Mouse (Mus musculus) megakaryocyte progenitor cell, adult 5-6 weeks (primary cell): ENCODE measurements at regions not wholly inside any gene's neighbourhood (a gene's known extent, or its start where the extent isn't known, plus 50 kb on each side); places are given as distances from the start of the nearest gene placed in this dataset.

Source experiments
- ATAC-seq: replicated peaks from 2 replicates; pipeline ENCODE4 v1.8.0; 2016; ENCODE audit warnings: mild to moderate bottlenecking, moderate TSS enrichment, inconsistent platforms; ENCODE audit not compliant: poor library complexity

DNA sequence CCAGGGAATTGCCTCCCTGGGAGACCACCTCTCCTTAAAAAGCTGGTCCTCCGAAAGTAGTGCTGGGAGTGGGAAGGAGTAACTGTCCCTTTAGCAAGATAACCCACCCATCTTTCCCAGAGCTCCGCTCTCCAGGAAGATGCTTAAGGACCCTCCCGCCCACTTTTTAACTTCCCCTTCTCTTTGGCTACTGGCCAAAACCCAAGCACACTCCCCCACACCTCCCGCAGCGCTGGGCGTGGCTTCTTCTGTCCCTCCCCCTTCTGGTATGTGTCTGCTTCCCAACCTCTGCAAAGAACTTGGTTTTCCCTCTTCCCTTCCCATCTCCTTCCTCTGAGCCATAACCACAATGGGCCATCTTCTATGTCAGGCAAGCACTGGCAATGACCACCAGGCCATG lies 85.4 kb downstream of the Rpap3 start:
- ATAC-seq: peak; percentile 37; the same call in 1 of the 2 replicates

DNA sequence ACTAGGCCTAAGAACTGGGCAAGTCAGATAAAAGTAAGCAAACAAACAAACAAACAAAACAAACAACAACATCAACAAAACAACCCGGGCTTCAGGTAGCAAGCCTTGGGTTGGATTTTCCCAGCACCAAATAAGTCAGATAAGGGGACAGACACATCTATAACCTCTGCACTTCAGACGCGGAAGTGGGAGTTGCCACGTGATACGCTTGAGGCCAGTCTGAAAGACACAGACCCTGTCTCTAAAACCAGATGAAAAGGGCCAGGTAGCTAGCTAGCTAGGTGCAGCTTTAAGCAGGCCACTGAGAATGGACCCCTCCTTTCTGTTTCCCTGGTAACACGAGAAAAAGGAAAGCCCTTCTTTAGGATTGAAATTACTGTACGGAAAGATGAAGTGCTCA lies 85.9 kb downstream of the Rpap3 start:
- no peak for ATAC-seq

DNA sequence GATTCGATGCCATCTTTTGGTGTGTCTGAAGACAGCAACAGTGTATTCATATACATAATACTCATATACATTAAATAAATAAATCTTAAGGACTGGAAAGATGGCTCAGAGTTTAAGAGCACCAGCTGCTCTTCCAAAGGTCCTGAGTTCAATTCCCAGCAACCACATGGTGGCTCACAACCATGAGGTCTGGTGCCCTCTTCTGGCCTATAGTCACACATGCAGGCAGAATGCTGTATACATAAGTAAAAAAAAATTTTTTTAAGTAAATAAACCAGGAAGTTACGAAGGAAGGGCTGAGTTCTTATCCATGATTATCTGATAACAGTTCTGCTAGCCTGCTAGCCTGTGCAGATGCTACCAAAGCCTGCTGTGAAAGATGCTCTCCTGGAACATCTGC lies 93.3 kb downstream of the Rpap3 start:
- ATAC-seq: peak; percentile 37; the same call in 1 of the 2 replicates

DNA sequence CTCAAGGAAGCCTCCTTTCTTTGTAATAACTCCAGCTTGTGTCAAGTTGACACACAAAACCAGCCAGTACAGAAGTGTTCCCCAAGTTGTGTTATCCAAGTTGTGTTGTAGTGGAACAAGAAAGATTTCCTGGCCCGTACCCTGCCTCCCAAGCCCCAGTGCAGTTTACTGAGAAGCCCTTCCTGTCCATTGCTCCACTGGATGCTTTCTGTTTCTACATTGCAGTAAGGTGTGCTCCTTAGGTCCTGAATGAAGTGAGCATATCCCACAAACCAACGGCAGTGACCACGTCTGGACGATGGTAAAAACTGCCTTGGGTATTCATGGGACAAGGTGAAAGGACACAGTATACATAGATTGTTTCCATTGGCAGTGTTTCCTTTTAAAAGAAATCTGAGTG lies 94.9 kb downstream of the Rpap3 start:
- no peak for ATAC-seq

DNA sequence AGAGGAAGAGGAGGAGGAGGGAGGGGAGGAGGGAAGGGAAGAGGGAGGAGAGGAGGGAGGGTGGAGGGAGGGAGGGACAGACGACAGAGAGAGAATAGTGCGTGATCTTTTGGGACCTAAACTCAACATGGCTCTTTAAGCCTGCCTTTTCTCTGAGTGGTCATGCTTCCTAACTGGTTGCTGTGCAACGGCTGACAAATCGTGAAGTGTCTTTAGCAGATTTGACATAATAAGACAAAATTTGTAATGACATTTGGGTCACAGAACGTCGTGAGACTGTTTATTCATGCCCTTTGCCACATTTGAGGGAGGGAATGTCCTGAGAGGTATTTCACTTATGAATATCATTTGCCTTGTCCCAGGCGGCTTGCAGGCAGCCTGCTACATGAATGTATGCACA lies 96.1 kb downstream of the Rpap3 start:
- ATAC-seq: no peak

DNA sequence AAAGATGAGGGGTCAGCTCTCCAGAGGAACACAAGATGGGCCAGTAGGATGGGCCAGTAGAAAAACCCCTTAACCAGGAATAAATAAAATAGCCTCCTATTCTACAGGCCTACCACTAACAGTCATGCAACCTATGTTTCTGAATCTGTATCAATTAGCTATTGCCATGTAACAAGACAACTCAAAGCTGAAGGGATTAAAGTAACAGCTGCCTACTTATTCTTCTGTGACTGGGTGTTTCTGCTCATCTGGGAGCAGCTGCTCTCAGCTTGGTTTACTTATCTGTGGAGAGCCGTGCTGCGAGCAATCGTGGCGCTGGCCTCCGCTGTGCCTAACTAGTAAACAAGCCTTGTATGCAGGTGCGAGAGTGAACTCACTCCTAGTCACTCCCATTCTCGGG lies 97.0 kb downstream of the Rpap3 start:
- ATAC-seq: no peak

DNA sequence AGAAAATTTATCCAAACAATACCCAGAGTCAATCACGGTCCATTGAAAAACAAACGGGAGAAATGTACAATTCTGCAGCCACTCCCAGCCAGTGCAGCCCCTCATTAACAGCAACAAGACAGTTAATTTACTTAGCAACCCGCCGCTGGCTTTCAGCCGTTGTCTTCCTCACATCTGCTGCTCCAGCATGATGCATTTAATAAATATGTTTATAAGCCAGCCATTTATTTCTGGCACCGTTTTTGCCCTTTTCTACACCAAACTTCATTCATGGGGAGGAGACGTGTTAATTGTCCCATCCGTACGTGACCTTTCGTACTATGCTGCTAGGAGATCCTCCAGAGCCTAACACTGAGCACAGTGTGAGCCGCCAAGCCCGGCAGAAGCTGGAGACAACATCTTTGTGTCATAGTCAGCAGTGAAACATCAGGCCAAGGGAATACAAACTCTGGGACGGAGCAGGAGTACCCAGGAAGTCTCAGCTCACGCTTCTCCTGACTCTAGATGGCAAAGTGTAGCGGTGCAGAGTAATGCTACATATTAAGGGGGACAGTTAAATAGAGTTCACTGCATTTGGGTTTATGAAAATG lies 97.9 kb downstream of the Rpap3 start:
- ATAC-seq: no peak

DNA sequence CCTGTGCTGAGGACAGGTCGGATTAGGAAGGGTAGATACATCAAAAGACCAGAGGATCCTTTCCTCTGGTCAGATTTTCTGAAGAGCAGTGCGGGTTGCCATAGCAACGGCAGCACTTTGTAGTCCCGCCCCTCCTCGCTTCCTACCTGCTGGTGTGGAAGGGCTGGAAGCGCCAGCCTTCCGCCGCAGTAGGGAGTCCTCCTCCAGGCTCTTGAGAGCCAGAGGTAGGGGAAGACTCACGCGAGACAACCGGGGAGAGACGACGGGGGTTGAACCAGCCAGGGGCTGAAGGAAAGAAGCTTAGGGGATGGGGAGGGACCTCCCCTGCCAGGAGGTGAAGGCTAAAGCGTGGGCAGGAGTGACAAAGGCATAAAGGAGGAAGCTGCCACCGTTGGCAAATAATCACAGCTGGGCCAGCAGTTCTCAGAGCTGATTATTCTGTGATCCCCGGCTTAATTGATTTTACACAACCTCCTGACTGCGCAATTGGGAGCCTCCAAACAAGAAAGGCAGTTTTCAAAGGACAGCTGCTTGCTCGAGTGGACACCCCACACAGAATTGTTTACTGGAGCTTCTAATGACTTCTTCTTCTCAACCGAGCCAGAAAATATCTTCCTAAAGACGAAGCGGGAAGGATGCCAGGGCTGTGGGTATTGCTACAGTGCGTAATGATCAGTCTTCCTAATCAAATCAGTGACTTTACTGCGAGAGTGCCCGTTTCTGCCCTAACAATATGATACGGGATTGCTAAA lies 98.8 kb downstream of the Rpap3 start:
- ATAC-seq: 0 out of 2 replicates have a peak, but pooled peaks have one; percentile 23

DNA sequence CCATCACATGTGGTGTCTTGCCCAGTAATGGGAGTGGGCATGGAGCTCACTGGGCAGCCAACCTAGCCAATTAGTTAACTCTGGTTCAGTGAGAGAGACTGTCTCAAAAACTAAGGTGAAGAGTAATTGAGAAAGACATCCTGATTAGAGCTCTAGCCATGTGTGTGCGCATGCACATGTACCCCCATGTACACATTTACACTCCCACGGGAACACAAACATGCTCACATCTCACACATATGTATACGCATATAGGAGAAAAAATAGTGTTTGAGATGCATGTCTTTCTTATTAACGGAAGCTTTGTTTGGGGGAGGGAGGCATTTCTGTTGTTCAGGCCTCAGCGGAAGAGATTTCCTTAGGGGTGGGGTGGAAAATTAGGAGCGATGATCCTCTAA lies 99.4 kb downstream of the Rpap3 start:
- no peak for ATAC-seq

DNA sequence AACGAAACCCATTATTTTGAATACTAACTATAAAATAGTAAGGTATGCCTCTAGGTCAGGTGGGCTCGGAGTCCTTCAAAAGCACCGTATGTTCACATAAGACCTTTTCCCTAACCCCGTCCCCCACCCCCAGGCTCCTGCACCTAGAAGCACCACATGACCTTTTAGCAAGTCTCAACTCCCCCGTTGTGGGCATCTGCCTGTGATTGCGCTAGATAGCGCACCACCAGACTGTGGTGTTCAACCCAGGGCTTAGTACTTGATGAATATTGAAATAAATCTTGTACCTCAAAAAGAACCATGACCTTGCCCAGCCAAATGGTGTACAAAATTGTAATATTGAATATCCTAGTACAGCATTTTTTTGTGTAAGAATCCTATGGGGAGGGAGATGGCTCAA lies 99.8 kb downstream of the Rpap3 start:
- ATAC-seq: no peak

DNA sequence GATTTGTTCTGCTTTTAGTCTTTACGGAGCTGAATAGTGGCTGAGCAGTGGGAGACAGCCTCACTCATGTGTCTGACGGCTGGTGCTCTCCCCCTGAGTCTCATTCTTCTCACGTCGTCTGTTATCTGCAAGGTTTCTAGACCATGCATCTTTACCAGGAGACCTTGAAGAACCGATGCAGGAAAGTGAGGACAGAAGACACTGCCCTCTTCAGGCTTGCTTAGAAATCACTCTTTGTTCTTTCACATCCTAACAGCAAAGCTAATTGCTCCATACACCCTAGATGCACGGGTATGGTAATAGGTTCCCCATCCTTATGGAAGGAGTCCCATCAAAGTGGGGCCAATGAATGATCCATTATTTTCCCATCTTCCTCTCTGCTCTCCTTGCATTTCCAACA lies 102.1 kb downstream of the Rpap3 start:
- peak; percentile 71 for ATAC-seq

DNA sequence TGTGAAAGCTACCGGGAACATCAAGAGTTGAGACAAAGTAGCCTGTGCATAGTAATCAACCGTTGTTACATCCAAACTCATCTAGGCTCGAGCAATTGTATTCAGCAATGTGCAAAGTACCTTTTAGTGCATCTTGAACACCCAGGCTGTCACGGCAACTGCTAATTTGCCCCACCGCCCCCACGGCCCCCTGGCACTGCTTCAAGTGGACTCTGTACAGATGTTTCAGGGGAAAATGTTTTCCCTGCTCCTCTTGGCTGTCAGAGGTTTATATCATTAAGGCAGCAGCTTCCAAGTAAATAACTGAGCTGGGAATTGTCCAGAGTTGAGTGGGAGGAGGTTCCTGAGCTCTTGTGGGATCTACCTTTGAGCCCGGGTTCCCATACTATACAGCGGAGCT lies 107.4 kb downstream of the Rpap3 start:
- ATAC-seq: no peak

DNA sequence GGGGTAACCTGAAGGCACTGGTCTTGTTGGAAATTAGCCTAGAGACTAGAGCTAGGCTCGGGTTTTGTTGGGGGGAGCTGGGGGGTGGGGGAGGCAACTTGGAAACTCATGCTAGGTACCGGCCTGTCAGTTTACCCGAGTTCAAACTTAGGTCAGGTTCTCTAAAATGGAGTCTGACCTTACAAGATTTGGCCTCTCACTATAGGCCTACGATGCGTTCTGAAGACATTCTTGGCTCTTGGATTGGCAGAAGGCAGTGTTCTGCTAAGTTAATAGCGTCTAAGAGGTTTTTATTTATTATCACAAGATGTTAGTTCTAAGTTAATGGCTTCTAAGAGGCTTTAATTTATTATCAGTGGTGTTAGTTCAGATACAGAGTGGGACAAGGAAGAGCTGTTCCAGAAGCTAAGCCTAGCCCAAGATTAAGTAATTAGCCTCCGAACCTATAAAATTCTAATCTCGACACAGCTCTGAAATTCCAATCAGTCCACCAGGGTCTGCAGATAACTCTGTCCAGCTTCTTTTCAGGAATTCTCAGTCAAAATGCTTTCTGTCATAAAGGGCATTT lies 109.0 kb downstream of the Rpap3 start:
- ATAC-seq: no peak

DNA sequence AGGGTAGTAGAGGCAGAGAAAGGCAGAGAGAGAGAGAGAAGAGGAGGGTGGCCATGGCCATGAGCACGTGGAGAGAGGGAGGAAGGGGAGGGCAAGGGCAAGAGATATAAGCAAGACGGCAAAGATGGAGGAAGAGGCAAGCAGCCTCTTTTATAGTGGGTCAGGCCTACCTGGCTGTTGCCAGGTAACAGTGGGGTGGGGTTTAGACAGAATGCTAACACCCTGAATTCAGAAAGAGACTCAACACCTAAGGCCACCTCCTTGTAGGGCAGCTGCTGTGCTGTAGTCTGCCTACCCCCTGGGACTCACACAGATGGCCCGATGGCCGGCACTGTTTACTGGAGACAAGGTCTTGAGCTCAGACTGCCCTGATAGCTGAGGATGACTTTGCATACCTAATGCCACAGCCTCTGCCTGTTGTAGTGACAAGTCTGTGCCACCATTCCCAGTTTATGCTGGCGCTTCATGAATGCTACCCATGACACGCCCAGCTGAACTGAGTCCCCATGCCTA lies 110.3 kb downstream of the Rpap3 start:
- no peak for ATAC-seq

DNA sequence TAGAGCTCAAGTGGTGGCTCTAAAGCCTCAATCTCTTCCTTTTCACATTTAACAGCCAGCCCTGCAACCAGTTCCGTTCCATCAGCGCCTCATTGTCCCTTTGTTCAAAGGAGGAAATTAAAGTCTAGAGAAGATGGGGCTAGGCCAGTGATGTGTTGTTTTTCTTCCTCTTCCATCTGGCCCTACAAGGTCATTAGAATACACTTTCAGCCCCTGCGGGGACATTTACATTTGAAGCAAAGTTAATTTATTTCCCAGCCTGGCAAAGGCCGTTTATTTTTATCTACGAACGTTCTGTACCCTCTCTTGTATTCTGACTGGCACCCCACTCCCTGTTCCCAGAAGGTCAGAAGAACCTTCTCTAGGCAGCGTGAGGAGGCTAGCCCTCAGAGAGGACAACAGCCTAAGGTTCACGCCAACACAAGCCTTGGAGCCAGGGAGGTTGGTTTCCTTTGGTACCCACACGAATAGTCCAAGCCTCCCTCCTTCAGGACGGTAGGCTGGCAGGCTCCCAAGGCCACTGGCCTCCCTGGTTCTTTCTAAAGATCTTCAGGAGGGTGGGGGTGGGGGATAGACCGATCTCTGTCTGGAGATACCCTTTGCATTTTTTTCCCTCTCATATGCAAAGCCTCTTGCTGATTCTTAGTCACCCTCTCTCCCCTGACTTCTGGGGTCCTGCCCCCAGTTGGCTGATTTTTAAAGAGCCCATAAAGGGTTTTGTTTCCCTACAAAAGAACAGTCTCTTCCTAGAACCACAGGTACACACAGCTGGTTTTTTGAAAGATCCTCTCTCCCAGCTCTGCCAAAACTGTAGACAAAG lies 111.6 kb downstream of the Rpap3 start:
- ATAC-seq: no peak

DNA sequence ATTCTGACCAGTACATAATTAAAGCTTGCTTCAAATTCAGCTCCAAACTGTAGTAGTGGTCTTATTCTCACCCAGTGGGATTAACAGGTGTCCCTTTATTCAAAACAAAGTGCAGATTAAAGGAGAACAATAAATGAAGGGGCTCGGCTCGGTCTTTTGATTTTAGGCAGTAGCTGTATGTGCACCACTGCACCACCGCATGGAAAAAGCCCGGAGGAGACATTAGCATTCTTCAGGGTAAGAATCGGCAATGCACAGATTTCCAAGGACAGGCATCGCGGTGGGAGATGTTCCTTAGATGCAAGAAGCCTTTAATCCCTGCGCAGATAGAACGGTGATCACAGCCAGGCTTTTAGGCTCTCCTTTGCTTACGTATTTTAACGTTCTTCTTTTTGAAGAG lies 112.8 kb downstream of the Rpap3 start:
- ATAC-seq: no peak

DNA sequence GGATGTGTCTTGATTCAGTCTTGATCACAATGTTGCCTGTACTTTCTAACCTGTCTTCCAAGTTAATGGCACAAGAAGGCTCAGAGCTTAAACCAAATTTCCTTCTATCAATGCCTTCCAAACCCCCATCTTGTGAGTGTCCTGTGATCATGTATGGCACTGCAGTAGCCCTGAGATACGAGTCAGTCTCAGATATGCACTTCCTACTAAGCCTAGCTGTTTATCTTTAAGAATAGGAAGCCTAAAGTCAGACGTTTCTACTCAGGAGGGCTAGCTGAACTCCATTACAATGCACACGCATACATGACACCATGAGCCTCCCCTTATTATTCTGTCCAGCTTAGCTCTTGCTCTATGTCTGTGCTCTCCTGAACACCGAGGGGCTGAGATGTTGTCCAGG lies 114.2 kb downstream of the Rpap3 start:
- peak; percentile 27; the same call in 1 of the 2 replicates for ATAC-seq

DNA sequence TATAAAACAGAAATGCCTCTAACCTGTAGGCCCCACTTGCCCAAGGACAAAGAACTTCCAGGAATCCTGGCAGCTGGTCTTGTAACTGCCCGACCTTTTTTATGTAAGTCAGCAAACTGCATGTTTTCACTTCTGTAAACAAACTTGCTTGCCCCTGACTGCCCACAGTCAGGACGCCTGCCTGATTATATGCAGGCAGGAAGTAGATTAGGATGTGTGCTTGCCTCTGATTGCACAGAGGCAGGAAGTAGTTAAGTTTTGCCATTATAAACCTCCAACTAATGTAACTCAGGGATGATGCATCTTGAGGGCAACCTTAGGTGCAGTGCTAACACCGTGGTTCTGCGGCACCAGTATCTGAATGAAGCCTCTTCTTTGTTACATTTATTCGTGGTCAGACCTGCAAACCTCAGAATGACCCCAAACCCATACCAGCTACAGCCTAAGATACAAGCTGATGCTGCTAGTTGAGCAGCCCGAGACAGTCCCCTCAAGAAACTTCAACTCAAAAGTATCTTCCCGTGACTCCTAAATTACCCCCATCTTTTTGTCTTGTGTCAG lies 114.8 kb downstream of the Rpap3 start:
- peak; percentile 94 for ATAC-seq

DNA sequence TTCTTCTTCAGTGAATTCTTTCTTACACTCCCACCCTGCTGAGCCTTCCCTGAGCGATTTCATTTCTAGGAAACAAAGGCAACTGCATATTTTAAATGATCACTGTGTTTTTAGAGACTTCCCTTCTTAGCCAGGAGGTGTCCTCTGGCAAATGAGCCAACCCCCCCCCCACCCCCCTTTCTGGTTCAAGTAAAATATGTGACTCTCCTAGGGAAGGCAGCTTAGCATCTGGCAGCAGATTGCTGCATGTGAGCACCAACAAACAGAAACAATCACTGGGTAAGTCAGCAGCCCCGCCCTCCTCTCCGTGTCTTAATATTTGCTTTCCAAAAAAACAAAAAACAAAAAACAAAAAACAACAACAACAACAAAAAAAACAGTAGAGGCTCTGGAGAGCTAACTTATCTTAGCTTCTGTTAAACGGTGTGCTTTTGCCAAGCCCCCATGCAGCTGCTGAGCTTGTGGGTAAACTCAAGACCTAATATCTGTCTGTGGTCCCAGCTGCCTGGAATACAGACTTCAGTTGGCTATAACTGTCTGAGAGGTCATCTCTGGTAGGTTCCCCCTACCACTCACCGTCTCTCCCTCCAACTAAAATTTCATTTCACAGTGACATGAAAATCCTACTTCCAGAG lies 117.9 kb downstream of the Rpap3 start:
- no peak for ATAC-seq

DNA sequence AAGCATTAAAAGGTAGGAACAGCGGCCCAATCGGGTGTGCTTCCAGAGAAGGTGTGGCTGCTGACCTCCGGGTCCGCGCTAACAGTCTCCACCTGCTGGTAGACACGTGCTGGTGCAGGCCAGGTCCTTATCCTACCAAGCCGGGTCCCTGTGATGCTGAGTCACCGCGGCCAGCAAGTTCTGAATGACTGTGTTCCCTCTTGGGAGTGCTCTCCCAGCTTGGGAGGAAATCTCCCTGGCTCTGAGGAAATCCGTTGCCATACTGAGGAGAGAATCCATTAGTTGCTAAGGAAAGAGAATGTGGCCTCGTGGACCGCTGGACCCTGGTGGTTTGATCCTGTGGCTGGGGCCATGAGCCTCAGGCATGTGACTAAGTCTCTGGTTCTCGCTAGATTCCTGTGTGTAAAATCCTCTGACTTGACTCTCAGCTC lies 123.9 kb downstream of the Rpap3 start:
- peak; percentile 98 for ATAC-seq

DNA sequence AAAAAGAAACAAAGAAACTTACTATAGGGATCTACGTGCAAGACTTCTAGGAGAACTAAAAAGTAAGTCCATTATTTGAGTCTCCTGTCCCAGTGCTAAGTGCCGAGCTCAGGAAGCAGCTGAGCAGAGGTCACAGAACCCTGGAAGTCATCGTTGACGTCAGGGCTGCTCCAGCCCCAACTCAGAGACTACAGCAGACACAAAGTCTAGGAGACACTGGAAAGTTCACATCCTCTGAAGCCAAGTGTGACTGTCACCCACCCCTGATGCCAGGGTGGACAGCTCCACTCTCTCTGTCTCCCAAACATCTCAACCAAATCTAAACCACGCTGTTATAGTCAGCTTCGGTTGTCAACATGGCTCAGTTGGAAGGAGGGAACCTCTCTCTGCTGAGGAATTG lies 124.9 kb downstream of the Rpap3 start:
- no peak for ATAC-seq
